Mouse (Mus musculus): ENCODE results near the gene Sirt1. TPM values are rescaled to one million over a fixed set of nuclear protein-coding genes. Genes with fewer than 3 reads are reported as not detected.

The Sirt1 gene
- total RNA-seq (2015), result 44.1 and 50.3 TPM in 2 replicates
- total RNA-seq (2017), result 35.1 and 38.2 TPM in 2 replicates

DNA sequence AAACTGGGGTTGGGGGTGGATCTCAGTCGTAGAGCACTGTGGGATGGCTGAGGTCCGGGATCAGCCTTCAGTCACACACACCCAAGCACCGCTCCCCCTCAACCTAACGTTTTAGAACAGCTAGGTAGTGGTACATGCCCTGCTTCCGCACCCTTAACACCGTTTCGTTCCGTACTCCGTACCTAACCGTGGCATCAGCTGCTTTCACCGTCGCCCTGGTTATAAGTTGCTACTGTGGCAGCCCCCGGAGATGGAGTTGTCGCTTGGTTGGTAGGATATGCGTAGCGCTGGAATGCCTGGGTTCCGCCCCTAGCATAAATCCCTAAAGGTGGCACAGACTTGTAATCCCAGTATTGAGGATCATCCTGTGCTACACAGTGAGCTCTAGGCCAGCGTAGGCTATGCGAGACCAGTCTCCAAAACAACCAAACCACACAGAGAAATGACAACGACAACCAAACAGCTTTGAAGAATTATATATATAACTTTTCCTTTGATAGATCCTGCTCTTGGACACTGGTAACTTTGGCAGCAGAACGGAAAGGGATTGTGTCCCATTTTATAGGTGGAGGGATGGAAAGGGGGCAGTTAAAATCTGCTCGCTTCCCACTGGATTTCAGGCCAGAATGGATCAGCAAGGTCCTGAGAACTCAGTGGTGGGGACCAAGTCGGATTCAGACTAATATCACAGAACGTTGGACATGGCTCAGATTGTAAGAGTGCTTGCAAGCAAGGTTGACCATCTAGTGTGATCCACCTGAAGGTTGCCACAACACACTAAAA, at the start of gene Sirt1:
Gene Sirt1, minus strand, starts transcription at position 207 of the 783 bp plus-strand sequence.
- ATAC-seq (replicated peaks; ENCODE audit: poor library complexity), result 0 out of 2 replicates have a peak, but pooled peaks have one; percentile 15

- ATAC-seq (replicated peaks; ENCODE audit: poor library complexity), result peak; percentile 79
Measured at GRCm38 (mm10) chr10:63429785-63430305, 48.3 kb upstream of the Sirt1 start, which contains the start of gene Ctnna3. TSS of gene Ctnna3 (plus strand) at chr10:63430098.

DNA sequence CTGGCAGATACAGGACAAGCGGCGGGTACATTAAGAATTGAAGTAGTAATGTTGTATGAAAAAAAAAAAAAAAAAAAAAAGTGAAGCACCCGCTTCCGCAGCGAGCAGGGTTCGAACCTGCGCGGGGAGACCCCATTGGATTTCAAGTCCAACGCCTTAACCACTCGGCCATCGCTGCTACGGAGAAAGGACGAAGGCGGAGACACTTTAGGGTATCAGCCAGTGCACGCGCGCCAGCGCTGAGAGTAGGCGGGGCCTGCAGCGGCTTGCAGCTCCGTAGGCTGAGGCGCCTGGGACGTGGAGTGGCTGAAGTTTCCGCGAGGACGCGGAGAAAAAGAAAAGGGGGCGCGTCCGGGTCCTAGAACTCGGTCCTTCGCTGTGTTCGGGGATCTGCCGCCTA, 47.9 kb upstream of the Sirt1 start:
- ATAC-seq (replicated peaks; ENCODE audit: poor library complexity), result peak; percentile 85

DNA sequence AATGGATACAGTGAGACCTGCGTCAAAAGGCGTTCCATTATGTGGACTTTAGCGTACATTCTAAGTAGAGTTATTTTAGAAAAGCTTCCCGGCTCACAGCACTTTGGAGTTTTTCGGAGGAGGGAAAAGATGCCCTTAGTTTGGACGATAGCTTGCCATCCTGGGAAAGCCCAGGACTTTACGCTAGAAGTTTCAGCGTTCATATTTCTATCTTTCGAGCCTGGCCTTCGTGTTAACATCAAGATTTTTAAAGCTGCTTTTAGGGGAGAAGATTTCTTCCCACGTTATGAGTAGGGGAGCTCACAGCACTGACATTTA, 47.5 kb upstream of the Sirt1 start:
- ATAC-seq (replicated peaks; ENCODE audit: poor library complexity), result no peak

- peak; percentile 26 for ATAC-seq (replicated peaks; ENCODE audit: poor library complexity)
Measured at GRCm38 (mm10) chr10:63428243-63429022, 46.9 kb upstream of the Sirt1 start.

DNA sequence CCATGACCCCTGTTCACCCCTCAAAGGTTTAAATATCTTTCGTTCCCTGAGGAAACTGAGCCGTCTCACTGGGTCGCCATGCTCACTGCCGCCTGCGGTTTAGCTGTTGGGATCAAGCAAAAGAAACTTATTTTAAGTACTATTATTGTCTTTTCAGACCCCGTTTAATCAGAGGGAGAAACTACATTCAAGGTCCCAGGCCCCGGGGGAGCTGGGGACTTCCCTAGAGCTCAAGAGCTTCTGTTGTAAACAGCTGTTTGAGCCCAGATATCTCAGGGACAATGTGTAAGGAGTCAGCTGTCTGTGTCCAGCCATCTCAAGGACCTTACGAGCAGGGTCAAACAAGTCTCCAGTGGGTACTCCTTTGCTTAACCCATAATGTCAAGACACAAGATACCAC, 45.6 kb upstream of the Sirt1 start:
- ATAC-seq (replicated peaks; ENCODE audit: poor library complexity), result no peak

- ATAC-seq (replicated peaks; ENCODE audit: poor library complexity), result peak; percentile 27; the same call in 1 of the 2 replicates
Measured at GRCm38 (mm10) chr10:63424475-63424814, 42.9 kb upstream of the Sirt1 start.

- peak; percentile 43 for ATAC-seq (replicated peaks; ENCODE audit: poor library complexity)
Measured at GRCm38 (mm10) chr10:63423591-63424474, 42.3 kb upstream of the Sirt1 start.

DNA sequence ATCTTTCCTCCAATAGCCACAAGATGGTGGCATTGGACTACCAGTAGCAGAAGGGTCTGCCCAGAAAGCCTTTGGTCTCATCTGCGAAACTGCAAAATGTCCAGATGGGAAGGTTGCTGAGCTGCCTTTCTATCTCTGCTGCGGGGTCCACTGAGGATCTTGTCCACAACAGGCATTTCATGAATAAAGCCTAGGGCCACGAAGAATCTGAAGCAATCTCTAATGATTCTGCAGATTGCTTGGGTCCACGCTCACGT, 41.2 kb upstream of the Sirt1 start:
- ATAC-seq (replicated peaks; ENCODE audit: poor library complexity), result no peak

- ATAC-seq (replicated peaks; ENCODE audit: poor library complexity), result peak; percentile 73
Measured at GRCm38 (mm10) chr10:63421739-63422735, 40.5 kb upstream of the Sirt1 start, which contains the start of gene Gm7075. TSS of gene Gm7075 (minus strand) at chr10:63421789.

- no peak for ATAC-seq (replicated peaks; ENCODE audit: poor library complexity)
Measured at GRCm38 (mm10) chr10:63417061-63417460, 35.6 kb upstream of the Sirt1 start.

DNA sequence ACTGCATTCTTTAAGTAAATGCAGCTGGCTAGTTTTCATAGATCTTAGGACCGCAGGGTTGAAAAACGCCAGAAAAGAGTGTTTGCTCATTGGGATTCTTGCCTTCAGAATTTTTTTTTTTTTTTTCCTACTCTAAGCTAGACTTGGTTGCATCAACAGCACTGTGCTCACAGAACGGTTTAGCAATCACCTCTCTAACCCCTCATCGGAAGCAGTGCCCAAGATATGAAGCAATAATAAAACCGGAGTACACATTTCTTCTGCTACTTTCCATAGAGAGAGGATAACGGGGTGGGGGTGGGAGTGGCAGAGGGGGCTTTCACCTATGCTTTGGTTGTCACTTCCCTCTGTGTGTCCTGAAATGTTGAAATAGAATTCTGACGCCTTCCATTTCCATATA, 34.3 kb upstream of the Sirt1 start:
- peak; percentile 91 for ATAC-seq (replicated peaks; ENCODE audit: poor library complexity)

- no peak for ATAC-seq (replicated peaks; ENCODE audit: poor library complexity)
Measured at GRCm38 (mm10) chr10:63415287-63415686, 33.8 kb upstream of the Sirt1 start.

GRCm38 (mm10) chr10:63412756-63413155, 31.3 kb upstream of the Sirt1 start:
- ATAC-seq (replicated peaks; ENCODE audit: poor library complexity), result no peak

DNA sequence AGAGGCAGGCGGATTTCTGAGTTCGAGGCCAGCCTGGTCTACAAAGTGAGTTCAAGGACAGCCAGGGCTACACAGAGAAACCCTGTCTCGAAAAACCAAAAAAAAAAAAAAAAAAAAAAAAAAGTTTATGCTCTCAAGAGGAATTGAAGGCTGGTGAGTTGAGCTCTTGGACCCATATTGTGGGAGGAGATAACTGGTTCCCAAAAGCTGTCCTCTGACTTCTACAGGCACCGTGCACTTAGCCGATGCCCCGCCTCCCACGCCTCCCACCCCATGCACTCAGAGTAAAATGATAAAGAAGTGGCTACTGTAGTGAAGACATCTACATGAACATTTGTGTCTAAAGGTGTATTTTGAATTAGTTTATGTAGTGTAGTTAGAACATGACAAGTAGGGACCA, 30.2 kb upstream of the Sirt1 start:
- 0 out of 2 replicates have a peak, but pooled peaks have one; percentile 21 for ATAC-seq (replicated peaks; ENCODE audit: poor library complexity)

- peak; percentile 86 for ATAC-seq (replicated peaks; ENCODE audit: poor library complexity)
Measured at GRCm38 (mm10) chr10:63410162-63410956, 28.9 kb upstream of the Sirt1 start.

GRCm38 (mm10) chr10:63403636-63404035, 22.1 kb upstream of the Sirt1 start:
- ATAC-seq (replicated peaks; ENCODE audit: poor library complexity), result no peak

DNA sequence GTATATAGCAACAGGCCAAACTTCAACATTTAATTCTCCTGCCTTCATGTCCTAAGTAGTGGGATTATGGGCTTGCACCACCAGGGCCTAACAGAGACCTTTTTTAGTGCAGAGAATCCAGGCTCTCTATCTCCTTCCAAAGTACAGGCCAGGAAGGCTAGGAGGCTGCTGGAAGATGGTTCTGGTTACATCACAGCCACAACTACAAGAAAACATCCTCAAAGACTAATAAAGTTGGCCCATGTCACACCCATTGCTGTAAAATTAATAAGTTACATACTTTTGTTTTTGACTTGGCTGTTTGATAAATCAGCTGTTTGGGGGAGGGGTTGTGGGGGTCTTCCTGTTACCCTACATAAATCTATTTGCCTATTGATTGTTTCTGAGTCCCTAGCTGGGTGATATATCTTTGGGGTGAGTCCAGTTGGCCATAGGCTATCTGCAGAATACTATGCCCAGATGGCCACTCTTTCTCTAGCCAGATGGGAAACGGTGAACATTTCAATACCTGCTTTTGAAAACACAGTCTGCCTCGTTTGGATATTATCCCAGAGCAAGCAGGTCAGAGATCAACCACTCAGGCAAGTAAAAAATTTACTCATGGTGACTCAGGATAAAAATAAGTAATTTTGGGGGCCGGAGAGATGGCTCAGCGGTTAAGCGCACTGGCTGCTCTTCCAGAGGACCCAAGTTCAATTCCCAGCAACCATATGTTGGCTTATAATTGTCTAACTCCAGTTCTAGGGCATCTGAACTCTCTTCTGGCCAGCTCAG, 21.4 kb upstream of the Sirt1 start:
- ATAC-seq (replicated peaks; ENCODE audit: poor library complexity), result no peak
